Mouse (Mus musculus): ENCODE results near the gene Bid. TPM values are rescaled to one million over a fixed set of nuclear protein-coding genes. Genes with fewer than 3 reads are reported as not detected.

Bid gene
- polyA plus RNA-seq, 1 experiment from 2014 or later: 23.8 TPM

- no peaks in the 10 kb centered on the region for H3K9me3 ChIP-seq (replicated peaks)
- H3K4me2 ChIP-seq: no peak overlapping the region
- 75% methylated on average over 9 of the region's 9 CpGs for WGBS
- peaks cover 60% of the 10 kb centered on the region for H3K36me3 ChIP-seq
- H3K27ac ChIP-seq: no peak overlapping the region
- H3K4me1 ChIP-seq: no peaks in the 10 kb centered on the region
- no peak overlapping the region for H3K4me3 ChIP-seq (replicated peaks)
- no peaks in the 10 kb centered on the region for H3K27me3 ChIP-seq
- no peak overlapping the region for H3K9ac ChIP-seq
- no peak for ATAC-seq (replicated peaks; ENCODE audit: low FRiP score)
Measured at GRCm38 (mm10) chr6:120894524-120894923, 22.1 kb downstream of the Bid start.

GRCm38 (mm10) chr6:120894089-120894488 is 22.6 kb downstream of the Bid start:
- 93% methylated on average over 9 of the region's 9 CpGs for WGBS
- H3K9ac ChIP-seq: no peak overlapping the region
- H3K27me3 ChIP-seq: no peaks in the 10 kb centered on the region
- H3K36me3 ChIP-seq: peaks cover 65% of the 10 kb centered on the region
- ATAC-seq (replicated peaks; ENCODE audit: low FRiP score): no peak
- no peaks in the 10 kb centered on the region for H3K4me1 ChIP-seq
- H3K4me2 ChIP-seq: no peak overlapping the region
- H3K4me3 ChIP-seq (replicated peaks): no peak overlapping the region
- H3K9me3 ChIP-seq (replicated peaks): no peaks in the 10 kb centered on the region
- no peak overlapping the region for H3K27ac ChIP-seq

- H3K27ac ChIP-seq: no peak overlapping the region
- no peak overlapping the region for H3K9ac ChIP-seq
- H3K9me3 ChIP-seq (replicated peaks): no peaks in the 10 kb centered on the region
- no peak overlapping the region for H3K4me2 ChIP-seq
- no peaks in the 10 kb centered on the region for H3K4me1 ChIP-seq
- peaks cover 87% of the 10 kb centered on the region for H3K36me3 ChIP-seq
- H3K27me3 ChIP-seq: no peaks in the 10 kb centered on the region
- no peak overlapping the region for H3K4me3 ChIP-seq (replicated peaks)
- no peak for ATAC-seq (replicated peaks; ENCODE audit: low FRiP score)
- WGBS: 87% methylated on average over 17 of the region's 17 CpGs
Measured at GRCm38 (mm10) chr6:120886696-120887095, 30.0 kb downstream of the Bid start.

GRCm38 (mm10) chr6:120884436-120884835 is 32.2 kb downstream of the Bid start:
- peaks cover 77% of the 10 kb centered on the region for H3K36me3 ChIP-seq

GRCm38 (mm10) chr6:120879046-120879445 is 37.6 kb downstream of the Bid start:
- Histone ChIP-seq H3K4me1 (no peaks in the 10 kb centered on the region), H3K4me2 (no peak overlapping the region), H3K27me3 (no peaks in the 10 kb centered on the region), H3K4me3 (replicated peaks) (no peak overlapping the region), H3K27ac (no peak overlapping the region), H3K9me3 (replicated peaks) (no peaks in the 10 kb centered on the region), H3K36me3 (peaks cover 65% of the 10 kb centered on the region), H3K9ac (no peak overlapping the region)
- WGBS: 82% methylated on average over 5 of the region's 5 CpGs
- no peak for ATAC-seq (replicated peaks; ENCODE audit: low FRiP score)

More at GRCm38 (mm10) chr6:120884436-120884835, 32.2 kb downstream of the Bid start:
- H3K4me3 ChIP-seq (replicated peaks): no peak overlapping the region
- no peak overlapping the region for H3K27ac ChIP-seq
- 95% methylated on average over 6 of the region's 6 CpGs for WGBS
- H3K27me3 ChIP-seq: no peaks in the 10 kb centered on the region
- no peak overlapping the region for H3K9ac ChIP-seq
- no peaks in the 10 kb centered on the region for H3K9me3 ChIP-seq (replicated peaks)
- H3K4me2 ChIP-seq: no peak overlapping the region
- no peaks in the 10 kb centered on the region for H3K4me1 ChIP-seq
- ATAC-seq (replicated peaks; ENCODE audit: low FRiP score): no peak

- peaks cover 41% of the 10 kb centered on the region for H3K36me3 ChIP-seq
- ATAC-seq (replicated peaks; ENCODE audit: low FRiP score): no peak
- WGBS: 77% methylated on average over 9 of the region's 9 CpGs
- H3K9ac ChIP-seq: no peak overlapping the region
- no peak overlapping the region for H3K4me2 ChIP-seq
- H3K4me3 ChIP-seq (replicated peaks): no peak overlapping the region
- H3K27me3 ChIP-seq: no peaks in the 10 kb centered on the region
- H3K4me1 ChIP-seq: no peaks in the 10 kb centered on the region
- no peaks in the 10 kb centered on the region for H3K9me3 ChIP-seq (replicated peaks)
- no peak overlapping the region for H3K27ac ChIP-seq
Measured at GRCm38 (mm10) chr6:120873874-120874273, 42.8 kb downstream of the Bid start.

- no peaks in the 10 kb centered on the region for H3K4me1 ChIP-seq
- peaks cover 22% of the 10 kb centered on the region for H3K36me3 ChIP-seq
- no peak overlapping the region for H3K4me3 ChIP-seq (replicated peaks)
- H3K9me3 ChIP-seq (replicated peaks): no peaks in the 10 kb centered on the region
- 80% methylated on average over 2 of the region's 2 CpGs for WGBS
- H3K27me3 ChIP-seq: no peaks in the 10 kb centered on the region
- no peak overlapping the region for H3K4me2 ChIP-seq
- no peak for ATAC-seq (replicated peaks; ENCODE audit: low FRiP score)
- no peak overlapping the region for H3K27ac ChIP-seq
- no peak overlapping the region for H3K9ac ChIP-seq
Measured at GRCm38 (mm10) chr6:120871286-120871685, 45.4 kb downstream of the Bid start.

GRCm38 (mm10) chr6:120868824-120869223 is 47.8 kb downstream of the Bid start:
- Histone ChIP-seq H3K9ac (no peak overlapping the region), H3K4me1 (no peaks in the 10 kb centered on the region), H3K36me3 (peaks cover 34% of the 10 kb centered on the region), H3K4me3 (replicated peaks) (no peak overlapping the region), H3K27ac (no peak overlapping the region), H3K9me3 (replicated peaks) (no peaks in the 10 kb centered on the region), H3K27me3 (no peaks in the 10 kb centered on the region), H3K4me2 (no peak overlapping the region)
- 66% methylated on average over 1 of the region's 1 CpGs for WGBS
- no peak for ATAC-seq (replicated peaks; ENCODE audit: low FRiP score)

GRCm38 (mm10) chr6:120866051-120866814 is 50.4 kb downstream of the Bid start:
- Histone ChIP-seq H3K27ac (no peak overlapping the region), H3K4me3 (replicated peaks) (no peak overlapping the region), H3K9me3 (replicated peaks) (no peaks in the 10 kb centered on the region), H3K4me2 (no peak overlapping the region), H3K36me3 (peaks cover 38% of the 10 kb centered on the region), H3K9ac (no peak overlapping the region), H3K27me3 (no peaks in the 10 kb centered on the region), H3K4me1 (no peaks in the 10 kb centered on the region)
- no peak for ATAC-seq (replicated peaks; ENCODE audit: low FRiP score)
- WGBS: 81% methylated on average over 9 of the region's 9 CpGs

GRCm38 (mm10) chr6:120860079-120860478 is 56.6 kb downstream of the Bid start:
- ATAC-seq (replicated peaks; ENCODE audit: low FRiP score): no peak
- H3K9me3 ChIP-seq (replicated peaks): no peaks in the 10 kb centered on the region
- no peak overlapping the region for H3K9ac ChIP-seq
- WGBS: 93% methylated on average over 3 of the region's 3 CpGs
- H3K27ac ChIP-seq: no peak overlapping the region
- no peak overlapping the region for H3K4me3 ChIP-seq (replicated peaks)
- H3K4me1 ChIP-seq: peaks cover 5% of the 10 kb centered on the region; the same call in 1 of the 2 replicates
- H3K36me3 ChIP-seq: peaks cover 35% of the 10 kb centered on the region
- no peaks in the 10 kb centered on the region for H3K27me3 ChIP-seq
- no peak overlapping the region for H3K4me2 ChIP-seq

GRCm38 (mm10) chr6:120858217-120858711 is 58.4 kb downstream of the Bid start:
- H3K9me3 ChIP-seq (replicated peaks): no peaks in the 10 kb centered on the region
- peaks cover 5% of the 10 kb centered on the region; the same call in 1 of the 2 replicates for H3K4me1 ChIP-seq
- ATAC-seq (replicated peaks; ENCODE audit: low FRiP score): peak; percentile 33; the same call in 1 of the 2 replicates
- no peak overlapping the region for H3K4me2 ChIP-seq
- H3K9ac ChIP-seq: no peak overlapping the region
- H3K27ac ChIP-seq: no peak overlapping the region
- H3K27me3 ChIP-seq: no peaks in the 10 kb centered on the region
- H3K36me3 ChIP-seq: peaks cover 37% of the 10 kb centered on the region
- 55% methylated on average over 8 of the region's 8 CpGs for WGBS
- no peak overlapping the region for H3K4me3 ChIP-seq (replicated peaks)

- Histone ChIP-seq H3K9ac (no peak overlapping the region), H3K9me3 (replicated peaks) (no peaks in the 10 kb centered on the region), H3K27me3 (no peaks in the 10 kb centered on the region), H3K36me3 (peaks cover 45% of the 10 kb centered on the region), H3K27ac (no peak overlapping the region), H3K4me1 (peaks cover 5% of the 10 kb centered on the region; the same call in 1 of the 2 replicates), H3K4me2 (no peak overlapping the region), H3K4me3 (replicated peaks) (no peak overlapping the region)
- 88% methylated on average over 10 of the region's 10 CpGs for WGBS
- no peak for ATAC-seq (replicated peaks; ENCODE audit: low FRiP score)
Measured at GRCm38 (mm10) chr6:120854413-120854812, 62.2 kb downstream of the Bid start.
